Mouse (Mus musculus): ENCODE data around the gene Noxred1. TPM values are rescaled to one million over a fixed set of nuclear protein-coding genes. Genes with fewer than 3 reads are reported as not detected.
"Not testable (repeated sequence)": the region's sequence is repeated elsewhere in the genome, so short reads cannot be mapped to it uniquely, and the experiment has no call there.

Gene Noxred1
- under 1 TPM; 0.33 to 0.66 TPM for total RNA-seq (2021)
- long read RNA-seq, experiment 1: 0 reads
- long read RNA-seq, experiment 2, partial matches to known transcripts: 0 of 1 reads
- long read RNA-seq, experiment 2, other reads (novel, unspliced or antisense): 1 of 1 reads

- intact Hi-C loops (cut with DNase I): loop anchor here (5.0 kb wide), 1 partner anchor 106 kb away; no protein-coding TSS in a partner anchor
- no peak for DNase-seq
Observed at GRCm38 (mm10) chr12:87238632-87239031, at the start of gene Noxred1. Gene Noxred1 (minus strand): TSS chr12:87238732.

GRCm38 (mm10) chr12:87284726-87285125, 46.2 kb upstream of the Noxred1 start:
- intact Hi-C loops (cut with DNase I): no loop called here
- DNase-seq: no peak

- intact Hi-C loops (cut with DNase I): no loop called here
Observed at GRCm38 (mm10) chr12:87284268-87284667, 45.7 kb upstream of the Noxred1 start.

GRCm38 (mm10) chr12:87283706-87284105, 45.2 kb upstream of the Noxred1 start:
- intact Hi-C loops (cut with DNase I): no loop called here
- no peak for DNase-seq

More at GRCm38 (mm10) chr12:87284268-87284667, 45.7 kb upstream of the Noxred1 start:
- DNase-seq: no peak

GRCm38 (mm10) chr12:87282743-87283142, 44.2 kb upstream of the Noxred1 start:
- intact Hi-C loops (cut with DNase I): no loop called here
- no peak for DNase-seq

GRCm38 (mm10) chr12:87281766-87282165, 43.2 kb upstream of the Noxred1 start:
- DNase-seq: no peak

GRCm38 (mm10) chr12:87279879-87280278, 41.3 kb upstream of the Noxred1 start:
- intact Hi-C loops (cut with DNase I): no loop called here
- DNase-seq: no peak

More at GRCm38 (mm10) chr12:87281766-87282165, 43.2 kb upstream of the Noxred1 start:
- intact Hi-C loops (cut with DNase I): no loop called here

- intact Hi-C loops (cut with DNase I): no loop called here
- DNase-seq: no peak
Observed at GRCm38 (mm10) chr12:87279350-87279749, 40.8 kb upstream of the Noxred1 start.

GRCm38 (mm10) chr12:87278118-87278730, 39.7 kb upstream of the Noxred1 start:
- peak; percentile 9 to 37 for DNase-seq
- intact Hi-C loops (cut with DNase I): no loop called here

GRCm38 (mm10) chr12:87277251-87277650, 38.7 kb upstream of the Noxred1 start:
- intact Hi-C loops (cut with DNase I); DNase-seq: not testable (repeated sequence)

- intact Hi-C loops (cut with DNase I): no loop called here
- no peak for DNase-seq
Observed at GRCm38 (mm10) chr12:87274853-87275831, 36.6 kb upstream of the Noxred1 start.

- peak in 1 of 2 experiments; percentile 57 for DNase-seq
- intact Hi-C loops (cut with DNase I): loop anchor here (5.0 kb wide), 3 partner anchors 65 to 150 kb away; partner anchors contain the start of genes Gstz1 and Pomt2
Observed at GRCm38 (mm10) chr12:87267682-87268081, 29.1 kb upstream of the Noxred1 start.

GRCm38 (mm10) chr12:87266827-87267603, 28.5 kb upstream of the Noxred1 start:
- intact Hi-C loops (cut with DNase I): loop anchor here (5.0 kb wide), 3 partner anchors 65 to 150 kb away; partner anchors contain the start of genes Gstz1 and Pomt2
- no peak for DNase-seq

- peak; percentile 78 to 83 for DNase-seq
- intact Hi-C loops (cut with DNase I): loop anchor here (5.0 kb wide), 3 partner anchors 66 to 151 kb away; partner anchors contain the start of genes Gstz1 and Pomt2
Observed at GRCm38 (mm10) chr12:87266108-87266826, 27.7 kb upstream of the Noxred1 start, which contains the start of the genes Vipas39 and Ahsa1. Gene Vipas39 (minus strand): TSS chr12:87266256. Gene Ahsa1 (plus strand): TSS chr12:87266479.

GRCm38 (mm10) chr12:87265444-87265843, 26.9 kb upstream of the Noxred1 start:
- intact Hi-C loops (cut with DNase I): loop anchor here (5.0 kb wide), 3 partner anchors 67 to 152 kb away; partner anchors contain the start of genes Gstz1 and Pomt2
- DNase-seq: no peak

GRCm38 (mm10) chr12:87260562-87260961, 22.0 kb upstream of the Noxred1 start:
- intact Hi-C loops (cut with DNase I): no loop called here
- no peak for DNase-seq

GRCm38 (mm10) chr12:87256629-87257028, 18.1 kb upstream of the Noxred1 start:
- intact Hi-C loops (cut with DNase I): no loop called here
- no peak for DNase-seq

- intact Hi-C loops (cut with DNase I): no loop called here
- no peak for DNase-seq
Observed at GRCm38 (mm10) chr12:87253878-87254277, 15.3 kb upstream of the Noxred1 start.

- no peak for DNase-seq
- intact Hi-C loops (cut with DNase I): no loop called here
Observed at GRCm38 (mm10) chr12:87250161-87250560, 11.6 kb upstream of the Noxred1 start.

All from heart, postnatal 14 days (tissue).